13 mouse cellular contexts compared by ENCODE assay signal in the genomic region with DNA sequence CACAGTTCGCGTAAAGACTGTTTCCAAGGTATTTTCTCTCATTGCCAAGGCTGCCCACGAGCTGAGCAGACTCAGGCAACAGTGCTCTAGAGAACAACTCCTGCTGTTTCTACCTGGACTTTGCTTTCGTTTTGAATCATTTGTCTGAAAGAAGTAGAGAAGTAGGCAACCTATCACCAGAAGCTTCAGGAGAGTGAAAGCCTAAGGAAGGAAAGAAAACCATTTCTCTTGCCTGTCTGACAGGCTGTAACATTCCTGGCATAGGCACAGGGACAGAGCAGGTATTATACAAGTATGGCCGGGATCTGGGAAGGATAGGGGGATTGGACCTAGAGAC.
DNase-seq lines count a peak whose midpoint lies in the region; ATAC-seq and TF ChIP-seq lines count a peak whose summit lies in the region.
"Had no signal": no experiment of that assay in that cellular context is flagged by ENCODE, and none has a peak within 500 bp of the region (broad histone marks: within the 10 kb centered on the region; RNA-seq: fewer than 3 reads in every experiment).

No protein-coding gene starts in this region.

- no peak for ATAC-seq in embryonic facial prominence, embryonic 13.5 days (ENCODE audit: insufficient number of reproducible peaks, insufficient read depth, low FRiP score, low TSS enrichment, low read depth)
- no peak for ATAC-seq in liver, embryonic 15.5 days (ENCODE audit: insufficient read depth)
- ATAC-seq: Patski had no signal

- 0 out of 2 replicates have a peak overlapping the region, but pooled peaks have one; percentile 24 for H3K4me3 ChIP-seq in heart, embryonic 10.5 days
- H3K4me3 ChIP-seq in left cerebral cortex, adult 2 months, result peak overlapping the region; percentile 28
- H3K4me3 ChIP-seq in embryonic facial prominence, embryonic 13.5 days, result 0 out of 2 replicates have a peak overlapping the region, but pooled peaks have one; percentile 34
- no peak overlapping the region for H3K4me3 ChIP-seq in liver, embryonic 15.5 days (replicated peaks)
- H3K4me3 ChIP-seq: hindbrain, embryonic 13.5 days; myocyte had no signal

- DNase-seq in heart, embryonic 10.5 days (ENCODE audit: low spot score), result no peak
- no peak for DNase-seq in heart, adult 11 months
- DNase-seq in left cerebral cortex, adult 2 months (ENCODE audit: extremely low spot score in 1 of 2, low spot score in 2 of 2), result no peak
- DNase-seq in left cerebral cortex, postnatal 10 days (ENCODE audit: extremely low spot score in 1 of 2, low spot score in 2 of 2), result no peak
- DNase-seq in adrenal gland, postnatal 4 days (ENCODE audit: low spot score in 2 of 2), result no peak
- DNase-seq in urinary bladder, postnatal 25 days (ENCODE audit: low spot score), result no peak
- DNase-seq: cerebellum, adult 11 months had no signal

- H3K4me2 ChIP-seq in embryonic facial prominence, embryonic 13.5 days, result peak overlapping the region; percentile 62
- H3K4me2 ChIP-seq in liver, embryonic 15.5 days, result peak overlapping the region; percentile 40

- no peaks in the 10 kb centered on the region for H3K36me3 ChIP-seq in heart, embryonic 10.5 days
- H3K36me3 ChIP-seq in embryonic facial prominence, embryonic 13.5 days, result no peaks in the 10 kb centered on the region
- H3K36me3 ChIP-seq in liver, embryonic 15.5 days (replicated peaks), result no peaks in the 10 kb centered on the region
- H3K36me3 ChIP-seq: hindbrain, embryonic 13.5 days had no signal

- H3K9me3 ChIP-seq in heart, embryonic 10.5 days, result no peaks in the 10 kb centered on the region
- H3K9me3 ChIP-seq in embryonic facial prominence, embryonic 13.5 days, result no peaks in the 10 kb centered on the region
- no peaks in the 10 kb centered on the region for H3K9me3 ChIP-seq in liver, embryonic 15.5 days (replicated peaks)
- H3K9me3 ChIP-seq: hindbrain, embryonic 13.5 days had no signal

- H3K9ac ChIP-seq in embryonic facial prominence, embryonic 13.5 days, result no peak overlapping the region
- H3K9ac ChIP-seq in liver, embryonic 15.5 days, result no peak overlapping the region
- H3K9ac ChIP-seq: forebrain, postnatal 0 days; hindbrain, embryonic 13.5 days had no signal

- WGBS in heart, embryonic 10.5 days, result 65% methylated on average over 5 of the region's 5 CpGs
- WGBS in embryonic facial prominence, embryonic 13.5 days, result 61% methylated on average over 5 of the region's 5 CpGs
- WGBS in liver, embryonic 15.5 days (ENCODE audit: insufficient replicate concordance), result 67% methylated on average over 5 of the region's 5 CpGs

- H3K4me1 ChIP-seq in heart, embryonic 10.5 days, result peaks cover 21% of the 10 kb centered on the region
- H3K4me1 ChIP-seq in embryonic facial prominence, embryonic 13.5 days, result peaks cover 18% of the 10 kb centered on the region; the same call in 1 of the 2 replicates
- H3K4me1 ChIP-seq in liver, embryonic 15.5 days (replicated peaks), result no peaks in the 10 kb centered on the region

- no peak for TF ChIP-seq CTCF in left cerebral cortex, adult 2 months (IDR thresholded peaks at IDR 0.05)

- H3K27me3 ChIP-seq in heart, embryonic 10.5 days (ENCODE audit: insufficient read depth, poor library complexity, severe bottlenecking), result no peaks in the 10 kb centered on the region
- H3K27me3 ChIP-seq in embryonic facial prominence, embryonic 13.5 days, result no peaks in the 10 kb centered on the region
- H3K27me3 ChIP-seq in liver, embryonic 15.5 days, result no peaks in the 10 kb centered on the region
- H3K27me3 ChIP-seq: hindbrain, embryonic 13.5 days; Patski had no signal

- H3K27ac ChIP-seq in heart, embryonic 10.5 days, result no peak overlapping the region
- H3K27ac ChIP-seq in left cerebral cortex, adult 2 months, result no peak overlapping the region
- H3K27ac ChIP-seq in embryonic facial prominence, embryonic 13.5 days, result no peak overlapping the region
- H3K27ac ChIP-seq in liver, embryonic 15.5 days (replicated peaks), result no peak overlapping the region
- H3K27ac ChIP-seq: hindbrain, embryonic 13.5 days had no signal

- intact Hi-C loops in left cerebral cortex, adult 2 months (cut with DNase I), result no loop called here
- intact Hi-C loops in left cerebral cortex, postnatal 10 days (cut with DNase I), result no loop called here
